Mouse (Mus musculus): Measurements from ENCODE around the gene Myh2. TPM values are rescaled to one million over a fixed set of nuclear protein-coding genes. Genes with fewer than 3 reads are reported as not detected.

Myh2 gene
- polyA plus RNA-seq, 1 experiment from 2014 or later = 0.09 TPM

Other genes with a start within 250 kb of the Myh2 start
- gene Tmem238l, start 214.4 kb upstream of the Myh2 start, polyA plus RNA-seq (2016; fragmentation: Nextera tagmentation; extraction: Ambion mirVana) = not detected in 2 replicates
- 1.1 and 1.9 TPM in 2 replicates for gene Tmem220, start 145.9 kb upstream of the Myh2 start, polyA plus RNA-seq (2016; fragmentation: Nextera tagmentation; extraction: Ambion mirVana)
- gene Adprm, start 118.4 kb upstream of the Myh2 start, polyA plus RNA-seq (2016; fragmentation: Nextera tagmentation; extraction: Ambion mirVana) = 32.3 and 38.0 TPM in 2 replicates
- gene Sco1, start 118.4 kb upstream of the Myh2 start, polyA plus RNA-seq (2016; fragmentation: Nextera tagmentation; extraction: Ambion mirVana) = 18.5 and 21.4 TPM in 2 replicates
- 46.9 and 54.7 TPM in 2 replicates for gene Myh3, start 92.7 kb upstream of the Myh2 start, polyA plus RNA-seq (2016; fragmentation: Nextera tagmentation; extraction: Ambion mirVana)
- 0.46 and 0.59 TPM in 2 replicates for gene Myh1, start 29.0 kb downstream of the Myh2 start, polyA plus RNA-seq (2016; fragmentation: Nextera tagmentation; extraction: Ambion mirVana)
- gene Myh4, start 67.0 kb downstream of the Myh2 start, polyA plus RNA-seq (2016; fragmentation: Nextera tagmentation; extraction: Ambion mirVana) = 0.21 and 0.33 TPM in 2 replicates
- 6.7 and 7.5 TPM in 2 replicates for gene Myh8, start 106.1 kb downstream of the Myh2 start, polyA plus RNA-seq (2016; fragmentation: Nextera tagmentation; extraction: Ambion mirVana)
- 0.08 and 0.13 TPM in 2 replicates for gene Myh13, start 150.6 kb downstream of the Myh2 start, polyA plus RNA-seq (2016; fragmentation: Nextera tagmentation; extraction: Ambion mirVana)